Mouse (Mus musculus): ENCODE results near the gene Gpr157.
A peak's percentile ranks its signal among the peaks of the same experiment; 100 is the strongest.
"Not testable (repeated sequence)": the region's sequence is repeated elsewhere in the genome, so short reads cannot be mapped to it uniquely, and the experiment has no call there.

Gpr157 gene

GRCm38 (mm10) chr4:150087161-150087889, at the start of gene Gpr157:
TSS of gene Gpr157 (plus strand) at chr4:150087365.
- peak; percentile 94 for DNase-seq (ENCODE audit: low spot score)

- no peak for DNase-seq (ENCODE audit: low spot score)
These were observed 48.6 kb upstream of the Gpr157 start for GRCm38 (mm10) chr4:150038533-150038932.

GRCm38 (mm10) chr4:150040003-150040581, 47.1 kb upstream of the Gpr157 start:
- DNase-seq (ENCODE audit: low spot score): no peak

- DNase-seq (ENCODE audit: low spot score): not testable (repeated sequence)
These were observed 46.3 kb upstream of the Gpr157 start for GRCm38 (mm10) chr4:150040856-150041255.

- DNase-seq (ENCODE audit: low spot score): no peak
These were observed 45.6 kb upstream of the Gpr157 start for GRCm38 (mm10) chr4:150041346-150042110.

- no peak for DNase-seq (ENCODE audit: low spot score)
These were observed 43.6 kb upstream of the Gpr157 start for GRCm38 (mm10) chr4:150043591-150043990.

- DNase-seq (ENCODE audit: low spot score): peak; percentile 55
These were observed 39.1 kb upstream of the Gpr157 start for GRCm38 (mm10) chr4:150048038-150048437.

- DNase-seq (ENCODE audit: low spot score): peak; percentile 32
These were observed 38.5 kb upstream of the Gpr157 start for GRCm38 (mm10) chr4:150048478-150049156.

GRCm38 (mm10) chr4:150049157-150049513, 38.0 kb upstream of the Gpr157 start:
- DNase-seq (ENCODE audit: low spot score): no peak

GRCm38 (mm10) chr4:150049564-150050226, 37.5 kb upstream of the Gpr157 start:
- DNase-seq (ENCODE audit: low spot score): no peak

GRCm38 (mm10) chr4:150051514-150051913, 35.7 kb upstream of the Gpr157 start:
- DNase-seq (ENCODE audit: low spot score): no peak

- DNase-seq (ENCODE audit: low spot score): no peak
These were observed 34.8 kb upstream of the Gpr157 start for GRCm38 (mm10) chr4:150052380-150052779.

- no peak for DNase-seq (ENCODE audit: low spot score)
These were observed 31.0 kb upstream of the Gpr157 start for GRCm38 (mm10) chr4:150056171-150056570.

- DNase-seq (ENCODE audit: low spot score): no peak
These were observed 29.4 kb upstream of the Gpr157 start for GRCm38 (mm10) chr4:150057722-150058121.

GRCm38 (mm10) chr4:150059841-150060468, 27.2 kb upstream of the Gpr157 start:
- no peak for DNase-seq (ENCODE audit: low spot score)

- DNase-seq (ENCODE audit: low spot score): peak; percentile 37
These were observed 26.5 kb upstream of the Gpr157 start for GRCm38 (mm10) chr4:150060469-150061170.

GRCm38 (mm10) chr4:150061432-150062225, 25.5 kb upstream of the Gpr157 start:
- peak; percentile 83 for DNase-seq (ENCODE audit: low spot score)

- no peak for DNase-seq (ENCODE audit: low spot score)
These were observed 20.4 kb upstream of the Gpr157 start for GRCm38 (mm10) chr4:150066706-150067323.

- DNase-seq (ENCODE audit: low spot score): no peak
These were observed 18.9 kb upstream of the Gpr157 start for GRCm38 (mm10) chr4:150068216-150068615.
